Mouse (Mus musculus) liver, embryonic 14.5 days (tissue): ENCODE measurements around the gene Gak. TPM values are rescaled to one million over a fixed set of nuclear protein-coding genes. Genes with fewer than 3 reads are reported as not detected.

ENCODE experiments used
- ATAC-seq: fragments of 200-750 bp; cut with Nextera tagmentation; 2 replicates; pipeline ENCODE4 v1.8.0; 2017; ENCODE audit warnings: moderate number of reproducible peaks, mild to moderate bottlenecking, moderate library complexity; ENCODE audit not compliant: insufficient read depth
- DNase-seq, 3 experiments: peaks; one replicate each; pipeline ENCODE4 v3.0.0-alpha.2; 2012 to 2013; ENCODE audit warnings: low read depth in 3 of 3, low spot score in 3 of 3
- H3K27ac ChIP-seq: fragments of 300-500 bp; sonication (generic); 2 replicates; pipeline ENCODE4 v1.5.1; 2014; ENCODE audit warnings: moderate library complexity, mild to moderate bottlenecking, control low read depth, inconsistent platforms
- H3K27me3 ChIP-seq: fragments of 300-500 bp; sonication (generic); 2 replicates; pipeline ENCODE4 v1.6.1; 2014; ENCODE audit warnings: mild to moderate bottlenecking, low read length, moderate library complexity; ENCODE audit not compliant: control insufficient read depth, insufficient read depth
- H3K36me3 ChIP-seq: fragments of 300-500 bp; sonication (generic); replicated peaks from 2 replicates; pipeline ENCODE4 v1.6.1; 2014; ENCODE audit warnings: low read depth; ENCODE audit not compliant: control insufficient read depth, insufficient read depth
- H3K4me1 ChIP-seq, 2 experiments: fragments of 200-500 bp in 1 of 2; fragments of 300-500 bp in 1 of 2; sonication (generic) in 1 of 2; replicated peaks; 2 replicates each; pipeline ENCODE4 v1.6.1; 2012 to 2014; ENCODE audit warnings: antibody characterized with exemption in 1 of 2, inconsistent platforms in 1 of 2, low read length in 1 of 2; ENCODE audit not compliant: control insufficient read depth in 2 of 2, insufficient read depth in 2 of 2
- H3K4me2 ChIP-seq: fragments of 300-500 bp; sonication (generic); 2 replicates; pipeline ENCODE4 v1.6.1; 2014; ENCODE audit warnings: low read depth, mild to moderate bottlenecking, control low read depth, moderate library complexity
- H3K4me3 ChIP-seq, 2 experiments: fragments of 200-500 bp in 1 of 2; fragments of 300-500 bp in 1 of 2; sonication (generic) in 1 of 2; 2 replicates each; pipeline ENCODE4 v1.5.1; 2012 to 2014; ENCODE audit warnings: low read depth in 2 of 2, low read length in 2 of 2, mild to moderate bottlenecking in 2 of 2, control low read depth in 1 of 2, inconsistent platforms in 1 of 2, moderate library complexity in 1 of 2; ENCODE audit not compliant: insufficient read depth in 1 of 2
- H3K9ac ChIP-seq: fragments of 300-500 bp; sonication (generic); replicated peaks from 2 replicates; pipeline ENCODE4 v1.6.1; 2014; ENCODE audit warnings: mild to moderate bottlenecking, control low read depth, moderate library complexity
- H3K9me3 ChIP-seq: fragments of 300-500 bp; sonication (generic); 2 replicates; pipeline ENCODE4 v1.6.1; 2016; ENCODE audit warnings: low read length, mixed read lengths; ENCODE audit not compliant: control insufficient read depth
- CTCF ChIP-seq: IDR thresholded peaks from 2 replicates; pipeline ENCODE4 v1.5.1; 2016; ENCODE audit warnings: antibody characterized with exemption, low read depth, control low read depth
- EP300 ChIP-seq: IDR thresholded peaks from 2 replicates; pipeline ENCODE4 v1.6.1; 2016; ENCODE audit warnings: antibody characterized with exemption, low read depth
- WGBS: fragments of 180-500 bp; shearing (Covaris S2); extraction: QIAGEN DNeasy Blood & Tissue Kit; methylation state at CpG from one replicate; pipeline ENCODE4 v1.1.7; 2014; ENCODE audit not compliant: insufficient replicate concordance; 5-methylcytosine and 5-hydroxymethylcytosine counted together
- polyA plus RNA-seq, 2 experiments: library from polyadenylated mRNA; depleted of rRNA in 1 of 2; stranded (reverse) in 1 of 2; unstranded in 1 of 2; fragments of >200 nt; fragmentation: Nextera tagmentation in 1 of 2; extraction: Ambion mirVana in 1 of 2; gene quantifications; 2 replicates each; pipeline versions ENCODE4 v1.2.1 to v1.2.3; 2012 to 2014

Gene Gak
- polyA plus RNA-seq, 2 experiments = 20.7 to 22.6 TPM

DNA sequence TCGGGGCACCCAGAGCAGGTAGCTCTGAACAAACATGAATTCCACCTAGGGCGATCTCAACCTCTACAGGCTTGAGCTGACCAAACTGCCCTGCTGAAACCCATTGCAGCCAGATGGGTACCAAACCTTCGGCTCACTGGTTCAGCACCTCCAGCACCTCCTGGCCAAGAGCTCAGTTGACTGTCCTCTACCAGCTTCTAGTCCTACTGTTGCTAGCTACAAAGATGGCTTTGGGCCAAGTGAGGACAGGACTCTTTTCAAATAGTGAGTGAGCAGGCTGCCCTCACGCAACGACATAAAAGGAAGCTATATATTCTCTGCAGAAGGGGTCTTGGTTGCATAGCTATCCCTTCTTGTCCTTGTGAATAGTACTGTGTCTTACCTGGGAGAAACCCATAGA lies 81.9 kb downstream of the Gak start:
- no peak overlapping the region for H3K9ac ChIP-seq
- no peaks in the 10 kb centered on the region for H3K4me1 ChIP-seq
- H3K27ac ChIP-seq = no peak overlapping the region
- no peaks in the 10 kb centered on the region for H3K36me3 ChIP-seq
- no peak overlapping the region for H3K4me3 ChIP-seq
- WGBS = 69% methylated on average over 5 of the region's 5 CpGs
- TF ChIP-seq CTCF (no peak), EP300 (no peak)
- DNase-seq (no peak), ATAC-seq (no peak)
- H3K4me2 ChIP-seq = no peak overlapping the region
- peaks cover 21% of the 10 kb centered on the region for H3K27me3 ChIP-seq
- H3K9me3 ChIP-seq = no peaks in the 10 kb centered on the region

- no peaks in the 10 kb centered on the region for H3K9me3 ChIP-seq
- no peak overlapping the region for H3K9ac ChIP-seq
- WGBS = 44% methylated on average over 7 of the region's 7 CpGs
- no peak overlapping the region for H3K4me3 ChIP-seq
- no peak for TF ChIP-seq EP300
- no peak for TF ChIP-seq CTCF
- ATAC-seq = no peak
- peaks cover 1% of the 10 kb centered on the region for H3K27me3 ChIP-seq
- H3K4me1 ChIP-seq = no peaks in the 10 kb centered on the region
- no peak overlapping the region for H3K4me2 ChIP-seq
- DNase-seq = no peak
- no peaks in the 10 kb centered on the region for H3K36me3 ChIP-seq
- no peak overlapping the region for H3K27ac ChIP-seq
Measured at GRCm38 (mm10) chr5:108543516-108544291, 85.9 kb downstream of the Gak start.

DNA sequence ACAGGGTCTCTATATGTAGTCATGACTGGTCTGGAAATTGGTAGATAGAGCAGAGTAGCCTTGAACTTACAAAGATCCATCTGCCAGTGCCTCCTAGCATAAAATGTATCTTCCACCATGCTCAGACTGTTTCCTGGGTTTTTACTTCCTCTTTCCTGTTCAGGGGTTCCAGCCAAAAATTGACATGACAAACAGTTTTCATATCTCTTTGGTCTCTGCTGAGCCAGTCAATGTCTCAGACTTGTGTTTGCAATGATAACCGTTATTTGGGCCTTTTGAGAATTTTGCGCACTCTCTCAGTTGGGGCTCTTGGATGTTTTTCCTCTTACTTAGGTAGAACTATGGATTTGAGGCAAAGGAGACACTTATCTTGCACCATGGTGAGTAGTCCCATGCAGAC lies 95.4 kb downstream of the Gak start:
- DNase-seq = no peak
- peaks cover 3% of the 10 kb centered on the region; the same call in 1 of the 2 replicates for H3K9me3 ChIP-seq
- no peaks in the 10 kb centered on the region for H3K4me1 ChIP-seq
- H3K4me3 ChIP-seq = no peak overlapping the region
- H3K27ac ChIP-seq = no peak overlapping the region
- H3K36me3 ChIP-seq = no peaks in the 10 kb centered on the region
- H3K4me2 ChIP-seq = no peak overlapping the region
- WGBS = 77% methylated on average over 2 of the region's 2 CpGs
- H3K9ac ChIP-seq = no peak overlapping the region
- TF ChIP-seq EP300 = no peak
- no peak for TF ChIP-seq CTCF
- H3K27me3 ChIP-seq = no peaks in the 10 kb centered on the region
- ATAC-seq = no peak

GRCm38 (mm10) chr5:108522597-108522996 lies 107.0 kb downstream of the Gak start:
- Histone ChIP-seq H3K9me3 (no peaks in the 10 kb centered on the region), H3K36me3 (no peaks in the 10 kb centered on the region), H3K4me1 (no peaks in the 10 kb centered on the region), H3K4me3 (no peak overlapping the region), H3K9ac (no peak overlapping the region), H3K27me3 (no peaks in the 10 kb centered on the region), H3K4me2 (no peak overlapping the region), H3K27ac (no peak overlapping the region)
- WGBS = 45% methylated on average over 3 of the region's 3 CpGs
- no peak for TF ChIP-seq CTCF
- no peak for TF ChIP-seq EP300
- DNase-seq = no peak
- ATAC-seq = no peak

- H3K4me1 ChIP-seq = no peaks in the 10 kb centered on the region
- DNase-seq (no peak), ATAC-seq (no peak)
- WGBS = 55% methylated on average over 3 of the region's 3 CpGs
- no peak overlapping the region for H3K27ac ChIP-seq
- TF ChIP-seq EP300 (no peak), CTCF (no peak)
- no peak overlapping the region for H3K4me2 ChIP-seq
- H3K4me3 ChIP-seq = no peak overlapping the region
- H3K27me3 ChIP-seq = no peaks in the 10 kb centered on the region
- H3K9me3 ChIP-seq = no peaks in the 10 kb centered on the region
- H3K9ac ChIP-seq = no peak overlapping the region
- no peaks in the 10 kb centered on the region for H3K36me3 ChIP-seq
Measured at GRCm38 (mm10) chr5:108521896-108522295, 107.7 kb downstream of the Gak start.
